Comparison of ENCODE assay signal across 8 mouse cellular contexts in genomic region chr11:88830257-88830804, GRCm38 (mm10). TPM values are rescaled to one million over a fixed set of nuclear protein-coding genes. Genes with fewer than 3 reads are reported as not detected.
DNase-seq lines count a peak whose midpoint lies in the region; ATAC-seq and TF ChIP-seq lines count a peak whose summit lies in the region.
"Had no signal": no experiment of that assay in that cellular context is flagged by ENCODE, and none has a peak within 500 bp of the region (broad histone marks: within the 10 kb centered on the region; RNA-seq: fewer than 3 reads in every experiment).

No protein-coding gene starts in this region.

- no peaks in the 10 kb centered on the region for H3K4me1 ChIP-seq in kidney, postnatal 0 days (replicated peaks; ENCODE audit: insufficient read depth, low read length)
- no peaks in the 10 kb centered on the region for H3K4me1 ChIP-seq in bone marrow, adult 2 months (ENCODE audit: control insufficient read depth, insufficient read depth, low read length)
- H3K4me1 ChIP-seq in intestine, postnatal 0 days (replicated peaks; ENCODE audit: control insufficient read depth, insufficient read depth, low read length): no peaks in the 10 kb centered on the region
- H3K4me1 ChIP-seq in stomach, postnatal 0 days (replicated peaks; ENCODE audit: control insufficient read depth, insufficient read depth): no peaks in the 10 kb centered on the region

- DNase-seq in kidney, postnatal 0 days (ENCODE audit: low spot score): peak; percentile 53
- DNase-seq in kidney, adult 11 months: no peak
- peak; percentile 76 for DNase-seq in ES-CJ7 (ENCODE audit: low read depth, low spot score)
- peak; percentile 50 for DNase-seq in stomach, postnatal 0 days (ENCODE audit: low spot score)
- no peak for DNase-seq in gastrocnemius, postnatal 4 days (ENCODE audit: low spot score in 2 of 2)

- no peaks in the 10 kb centered on the region for H3K9me3 ChIP-seq in kidney, postnatal 0 days (replicated peaks; ENCODE audit: low read length)
- no peaks in the 10 kb centered on the region for H3K9me3 ChIP-seq in intestine, postnatal 0 days (ENCODE audit: control insufficient read depth)
- H3K9me3 ChIP-seq in stomach, postnatal 0 days (ENCODE audit: control insufficient read depth, low read length): no peaks in the 10 kb centered on the region
- H3K9me3 ChIP-seq: megakaryocyte, embryonic 14.5 days had no signal

- H3K4me3 ChIP-seq in kidney, postnatal 0 days (replicated peaks; ENCODE audit: low read depth, low read length): no peak overlapping the region
- H3K4me3 ChIP-seq in bone marrow, adult 2 months (replicated peaks; ENCODE audit: control insufficient read depth, low read depth, low read length): no peak overlapping the region
- H3K4me3 ChIP-seq in intestine, postnatal 0 days (ENCODE audit: low read depth, low read length): no peak overlapping the region
- no peak overlapping the region for H3K4me3 ChIP-seq in stomach, postnatal 0 days (ENCODE audit: low read depth, low read length)
- H3K4me3 ChIP-seq: megakaryocyte, embryonic 14.5 days had no signal

- peaks cover 19% of the 10 kb centered on the region for H3K36me3 ChIP-seq in kidney, postnatal 0 days (ENCODE audit: insufficient read depth, low read length)
- peaks cover 45% of the 10 kb centered on the region for H3K36me3 ChIP-seq in intestine, postnatal 0 days (ENCODE audit: control insufficient read depth, insufficient read depth)
- H3K36me3 ChIP-seq in stomach, postnatal 0 days (ENCODE audit: control insufficient read depth, insufficient read depth, low read length): peaks cover 23% of the 10 kb centered on the region

- peak; percentile 73 for TF ChIP-seq CTCF in kidney, postnatal 0 days (IDR thresholded peaks at IDR 0.05; ENCODE audit: low read depth)
- peak; percentile 60 for TF ChIP-seq CTCF in bone marrow, adult 2 months (IDR thresholded peaks at IDR 0.05; ENCODE audit: control insufficient read depth, insufficient read depth, low read length)
- TF ChIP-seq CTCF in intestine, postnatal 0 days (IDR thresholded peaks at IDR 0.05; ENCODE audit: low read depth): peak; percentile 74
- peak; percentile 77 for TF ChIP-seq CTCF in stomach, postnatal 0 days (IDR thresholded peaks at IDR 0.05; ENCODE audit: low read depth)

- ATAC-seq in kidney, postnatal 0 days (replicated peaks; ENCODE audit: low FRiP score, low read depth): no peak
- ATAC-seq in intestine, postnatal 0 days: no peak
- ATAC-seq in stomach, postnatal 0 days (ENCODE audit: low FRiP score, low TSS enrichment): no peak

- TF ChIP-seq POLR2A in bone marrow, adult 2 months (IDR thresholded peaks at IDR 0.05; ENCODE audit: borderline replicate concordance, control insufficient read depth, low read depth, low read length): no peak

- no peak overlapping the region for H3K27ac ChIP-seq in kidney, postnatal 0 days
- no peak overlapping the region for H3K27ac ChIP-seq in bone marrow, adult 2 months (ENCODE audit: control insufficient read depth, insufficient read depth, low read depth, low read length, poor library complexity)
- H3K27ac ChIP-seq in intestine, postnatal 0 days (ENCODE audit: low read depth, low read length): no peak overlapping the region
- H3K27ac ChIP-seq in stomach, postnatal 0 days (replicated peaks): no peak overlapping the region

- H3K9ac ChIP-seq in kidney, postnatal 0 days (ENCODE audit: low read depth, low read length): no peak overlapping the region
- H3K9ac ChIP-seq in intestine, postnatal 0 days (ENCODE audit: low read depth, low read length): no peak overlapping the region
- H3K9ac ChIP-seq in stomach, postnatal 0 days (ENCODE audit: low read length): no peak overlapping the region

- no peak overlapping the region for H3K4me2 ChIP-seq in kidney, postnatal 0 days (ENCODE audit: low read length)
- H3K4me2 ChIP-seq in intestine, postnatal 0 days (replicated peaks; ENCODE audit: low read depth): no peak overlapping the region
- H3K4me2 ChIP-seq in stomach, postnatal 0 days (replicated peaks; ENCODE audit: low read depth): no peak overlapping the region

- TF ChIP-seq EP300 in stomach, postnatal 0 days (optimal IDR thresholded peaks at IDR 0.05): no peak

- no peaks in the 10 kb centered on the region for H3K27me3 ChIP-seq in kidney, postnatal 0 days (ENCODE audit: insufficient read depth, low read length)
- H3K27me3 ChIP-seq in intestine, postnatal 0 days (replicated peaks; ENCODE audit: control insufficient read depth, insufficient read depth, low read length): no peaks in the 10 kb centered on the region
- H3K27me3 ChIP-seq in stomach, postnatal 0 days (ENCODE audit: control insufficient read depth, insufficient read depth, low read length): no peaks in the 10 kb centered on the region

- 96% methylated on average over 2 of the region's 2 CpGs for WGBS in kidney, postnatal 0 days
- WGBS in bone marrow, adult 2 months: 91% methylated on average over 2 of the region's 2 CpGs
- 93% methylated on average over 2 of the region's 2 CpGs for WGBS in intestine, postnatal 0 days
- 100% methylated on average over 2 of the region's 2 CpGs for WGBS in stomach, postnatal 0 days

RNA-seq across cellular contexts. Expression of gene Akap1, which starts 34.1 kb away (rescaled TPM):
- polyA plus RNA-seq in kidney, postnatal 0 days (2015; fragmentation: Nextera tagmentation; extraction: Ambion mirVana): 16.9 and 17.5 TPM in 2 replicates
- polyA plus RNA-seq in bone marrow, adult 2 months (2011; ENCODE audit: insufficient read depth, insufficient read length, low replicate concordance, missing spikeins): 3.7 and 7.7 TPM in 2 replicates
- polyA plus RNA-seq in intestine, postnatal 0 days (2015; fragmentation: Nextera tagmentation; extraction: Ambion mirVana): 12.3 and 12.4 TPM in 2 replicates
- polyA plus RNA-seq in stomach, postnatal 0 days (2015; fragmentation: Nextera tagmentation; extraction: Ambion mirVana): 14.4 and 16.6 TPM in 2 replicates
- total RNA-seq in gastrocnemius, postnatal 4 days (2021): 10 to 100 TPM; 85.1 to 86.5 TPM

Comparison
In these comparisons a context has a peak if more than half of its experiments do, and no peak if none do; other contexts are left out.
1. DNase-seq: peak in kidney, postnatal 0 days (single experiment), ES-CJ7 (single experiment) and stomach, postnatal 0 days (single experiment); none in kidney, adult 11 months (single experiment) and gastrocnemius, postnatal 4 days (0 of 2).
2. Peak in every context shown above with its lines, with median percentiles within 50 percentile points of each other: CTCF ChIP-seq.